Comparison of ENCODE assay signal across 22 mouse cellular contexts in the genomic region with DNA sequence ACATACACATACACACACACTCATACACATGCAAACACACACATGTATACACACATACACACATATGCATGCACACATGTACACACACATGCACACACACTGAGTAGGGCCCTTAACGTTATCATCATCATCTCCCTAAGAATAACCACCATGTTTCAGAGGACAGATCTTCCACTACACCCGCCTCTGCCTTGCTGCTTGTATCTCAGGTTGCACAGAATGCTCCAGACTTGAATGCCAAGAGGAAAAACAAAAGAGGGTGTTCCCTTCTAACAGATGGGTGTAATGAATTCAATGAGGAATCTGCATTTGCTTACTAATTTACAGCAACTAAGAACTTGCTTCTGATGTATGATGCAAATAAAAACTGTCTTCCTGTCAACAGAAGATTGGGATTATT.
A peak's percentile ranks its signal among the peaks of the same experiment; 100 is the strongest.
DNase-seq lines count a peak whose midpoint lies in the region; ATAC-seq lines count a peak whose summit lies in the region.
"Had no signal": no experiment of that assay in that cellular context is flagged by ENCODE, and none has a peak within 500 bp of the region (broad histone marks: within the 10 kb centered on the region; RNA-seq: fewer than 3 reads in every experiment).

No protein-coding gene starts in this region.

- no peak overlapping the region for H3K4me3 ChIP-seq in forebrain, embryonic 13.5 days
- no peak overlapping the region for H3K4me3 ChIP-seq in forebrain, embryonic 12.5 days (replicated peaks)
- H3K4me3 ChIP-seq: embryonic facial prominence, embryonic 13.5 days; heart, adult 2 months; heart, embryonic 12.5 days; hindbrain, embryonic 10.5 days; intestine, embryonic 15.5 days had no signal

- no peak overlapping the region for H3K9ac ChIP-seq in forebrain, embryonic 13.5 days
- no peak overlapping the region for H3K9ac ChIP-seq in forebrain, embryonic 12.5 days
- H3K9ac ChIP-seq: embryonic facial prominence, embryonic 13.5 days; heart, embryonic 12.5 days; hindbrain, embryonic 14.5 days; intestine, embryonic 15.5 days had no signal

- WGBS in forebrain, embryonic 13.5 days = 79% methylated on average over 2 of the region's 2 CpGs
- 85% methylated on average over 2 of the region's 2 CpGs for WGBS in forebrain, embryonic 12.5 days

- no peak overlapping the region for H3K4me2 ChIP-seq in forebrain, embryonic 13.5 days
- no peak overlapping the region for H3K4me2 ChIP-seq in forebrain, embryonic 12.5 days
- H3K4me2 ChIP-seq: embryonic facial prominence, embryonic 13.5 days; heart, embryonic 12.5 days; hindbrain, embryonic 14.5 days; intestine, embryonic 15.5 days had no signal

- H3K4me1 ChIP-seq in forebrain, embryonic 13.5 days = peaks cover 25% of the 10 kb centered on the region
- H3K4me1 ChIP-seq in forebrain, embryonic 12.5 days = peaks cover 4% of the 10 kb centered on the region; the same call in 1 of the 2 replicates
- H3K4me1 ChIP-seq: embryonic facial prominence, embryonic 13.5 days; intestine, embryonic 15.5 days had no signal

- no peaks in the 10 kb centered on the region for H3K27me3 ChIP-seq in forebrain, embryonic 13.5 days
- no peaks in the 10 kb centered on the region for H3K27me3 ChIP-seq in forebrain, embryonic 12.5 days
- H3K27me3 ChIP-seq: embryonic facial prominence, embryonic 13.5 days; heart, embryonic 12.5 days; intestine, embryonic 15.5 days had no signal

- ATAC-seq in forebrain, embryonic 13.5 days = 0 out of 2 replicates have a peak, but pooled peaks have one; percentile 30
- ATAC-seq in forebrain, embryonic 12.5 days (ENCODE audit: low FRiP score) = no peak
- ATAC-seq: CD4-positive, CD25-positive, alpha-beta regulatory T cell, adult 4 months; intestine, embryonic 15.5 days had no signal

- H3K9me3 ChIP-seq in forebrain, embryonic 13.5 days (replicated peaks) = no peaks in the 10 kb centered on the region
- H3K9me3 ChIP-seq in forebrain, embryonic 12.5 days = no peaks in the 10 kb centered on the region
- H3K9me3 ChIP-seq: embryonic facial prominence, embryonic 13.5 days; heart, embryonic 12.5 days; hindbrain, embryonic 10.5 days; intestine, embryonic 15.5 days had no signal

- peak overlapping the region; percentile 10; the same call in 1 of the 2 replicates for H3K27ac ChIP-seq in forebrain, embryonic 13.5 days
- no peak overlapping the region for H3K27ac ChIP-seq in forebrain, embryonic 12.5 days
- H3K27ac ChIP-seq: embryonic facial prominence, embryonic 13.5 days; heart, adult 2 months; hindbrain, embryonic 10.5 days; hindbrain, embryonic 14.5 days; intestine, embryonic 15.5 days had no signal

- peak; percentile 75 for DNase-seq in heart, adult 11 months
- no peak for DNase-seq in heart, adult 9 months (ENCODE audit: low spot score in 2 of 2)
- DNase-seq in layer of hippocampus, adult 9-10 months (ENCODE audit: low spot score) = peak; percentile 39
- no peak for DNase-seq in layer of hippocampus, postnatal 36 days
- DNase-seq in kidney, postnatal 36 days = no peak
- DNase-seq: adrenal gland, adult 8-10 months; adrenal gland, postnatal 36 days; B cell, adult 2 months; cerebellum, adult 11-12 months; cerebellum, adult 9-10 months; cerebellum, postnatal 25 days; gastrocnemius, postnatal 10 days; heart, adult 2 months had no signal

- H3K36me3 ChIP-seq in forebrain, embryonic 13.5 days (ENCODE audit: poor library complexity, severe bottlenecking) = no peaks in the 10 kb centered on the region
- no peaks in the 10 kb centered on the region for H3K36me3 ChIP-seq in forebrain, embryonic 12.5 days (replicated peaks)
- H3K36me3 ChIP-seq: embryonic facial prominence, embryonic 13.5 days; G1E; heart, embryonic 12.5 days; hindbrain, embryonic 10.5 days; intestine, embryonic 15.5 days had no signal

Comparison
In these comparisons a context has a peak if more than half of its experiments do, and no peak if none do; other contexts are left out.
1. DNase-seq: peak in heart, adult 11 months (single experiment) and layer of hippocampus, adult 9-10 months (single experiment); none in heart, adult 9 months (0 of 2), layer of hippocampus, postnatal 36 days (0 of 2) and kidney, postnatal 36 days (0 of 2).